Mouse (Mus musculus): ENCODE data around the gene D930007J09Rik. TPM values are rescaled to one million over a fixed set of nuclear protein-coding genes. Genes with fewer than 3 reads are reported as not detected.

D930007J09Rik gene
- polyA plus RNA-seq (2012; rRNA removed), result 1.5 and 3.1 TPM in 2 replicates
- not detected in 2 replicates for polyA plus RNA-seq (2014; fragmentation: Nextera tagmentation; extraction: Ambion mirVana)

- under 1% methylated on average over 58 of the region's 95 CpGs for WGBS
- peak; percentile 10 for DNase-seq (ENCODE audit: low spot score)
- H3K36me3 ChIP-seq (ENCODE audit: control insufficient read depth, insufficient read depth, low read length), result peaks cover 12% of the 10 kb centered on the region
- H3K27ac ChIP-seq (replicated peaks; ENCODE audit: low read depth, low read length), result peak within 1 kb of the TSS; percentile 75
- H3K4me2 ChIP-seq (replicated peaks; ENCODE audit: low read depth, low read length, severe bottlenecking), result peak within 1 kb of the TSS; percentile 79
- H3K9ac ChIP-seq (ENCODE audit: low read depth, low read length, severe bottlenecking), result peak within 1 kb of the TSS; percentile 83
- no peaks in the 10 kb centered on the region for H3K9me3 ChIP-seq (ENCODE audit: control insufficient read depth, low read length)
- peak; percentile 16; the same call in 1 of the 2 replicates for TF ChIP-seq POLR2A (IDR thresholded peaks at IDR 0.05; ENCODE audit: borderline replicate concordance, extremely low read depth, insufficient read depth, insufficient read length)
- peaks cover 21% of the 10 kb centered on the region for H3K4me1 ChIP-seq (ENCODE audit: control insufficient read depth, insufficient read depth, low read length)
- ATAC-seq (ENCODE audit: low FRiP score, low read depth), result peak; percentile 21
- no peaks in the 10 kb centered on the region for H3K27me3 ChIP-seq (ENCODE audit: control insufficient read depth, insufficient read depth, low read length)
- H3K4me3 ChIP-seq (replicated peaks; ENCODE audit: low read length), result peak within 1 kb of the TSS; percentile 89
These were observed at the start of gene D930007J09Rik for GRCm38 (mm10) chr13:32802259-32803081. TSS of gene D930007J09Rik (minus strand) at chr13:32802849.

DNA sequence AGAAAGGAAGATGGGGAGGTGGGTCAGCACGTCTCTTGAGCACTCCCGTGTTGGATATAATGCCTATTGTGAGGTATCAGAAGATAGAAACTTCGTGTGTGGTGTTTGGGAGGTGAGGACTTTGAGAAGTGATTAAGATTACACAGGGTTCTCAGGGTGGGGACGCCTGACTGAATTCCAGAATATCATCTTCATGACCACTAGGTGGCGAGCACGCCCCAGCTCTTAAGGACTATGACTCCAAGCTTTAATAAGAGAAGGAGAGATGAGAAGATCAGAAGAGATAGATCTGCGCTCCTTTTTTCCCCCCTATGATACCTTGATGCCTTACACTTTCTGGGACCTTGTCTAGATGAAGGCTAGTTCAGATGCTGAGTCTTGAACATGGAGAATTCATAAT, 49.3 kb upstream of the D930007J09Rik start:
- no peak overlapping the region for H3K9ac ChIP-seq (ENCODE audit: low read depth, low read length, severe bottlenecking)
- ATAC-seq (ENCODE audit: low FRiP score, low read depth) (no peak), DNase-seq (ENCODE audit: low spot score) (peak; percentile 72)
- no peaks in the 10 kb centered on the region for H3K9me3 ChIP-seq (ENCODE audit: control insufficient read depth, low read length)
- H3K4me3 ChIP-seq (replicated peaks; ENCODE audit: low read length), result no peak overlapping the region
- 15% methylated on average over 7 of the region's 7 CpGs for WGBS
- H3K27me3 ChIP-seq (ENCODE audit: control insufficient read depth, insufficient read depth, low read length), result no peaks in the 10 kb centered on the region
- H3K36me3 ChIP-seq (ENCODE audit: control insufficient read depth, insufficient read depth, low read length), result no peaks in the 10 kb centered on the region
- peaks cover 12% of the 10 kb centered on the region for H3K4me1 ChIP-seq (ENCODE audit: control insufficient read depth, insufficient read depth, low read length)
- no peak overlapping the region for H3K4me2 ChIP-seq (replicated peaks; ENCODE audit: low read depth, low read length, severe bottlenecking)
- no peak for TF ChIP-seq POLR2A (IDR thresholded peaks at IDR 0.05; ENCODE audit: borderline replicate concordance, extremely low read depth, insufficient read depth, insufficient read length)
- no peak overlapping the region for H3K27ac ChIP-seq (replicated peaks; ENCODE audit: low read depth, low read length)

- DNase-seq (ENCODE audit: low spot score), result peak; percentile 84
- Histone ChIP-seq H3K4me3 (replicated peaks; ENCODE audit: low read length) (no peak within 1 kb of the TSS), H3K27me3 (ENCODE audit: control insufficient read depth, insufficient read depth, low read length) (no peaks in the 10 kb centered on the region), H3K4me2 (replicated peaks; ENCODE audit: low read depth, low read length, severe bottlenecking) (peak within 1 kb of the TSS; percentile 22), H3K9ac (ENCODE audit: low read depth, low read length, severe bottlenecking) (no peak within 1 kb of the TSS), H3K36me3 (ENCODE audit: control insufficient read depth, insufficient read depth, low read length) (no peaks in the 10 kb centered on the region), H3K4me1 (ENCODE audit: control insufficient read depth, insufficient read depth, low read length) (peaks cover 12% of the 10 kb centered on the region), H3K9me3 (ENCODE audit: control insufficient read depth, low read length) (no peaks in the 10 kb centered on the region), H3K27ac (replicated peaks; ENCODE audit: low read depth, low read length) (no peak within 1 kb of the TSS)
- WGBS, result 55% methylated on average over 10 of the region's 10 CpGs
- peak; percentile 83 for ATAC-seq (ENCODE audit: low FRiP score, low read depth)
- no peak for TF ChIP-seq POLR2A (IDR thresholded peaks at IDR 0.05; ENCODE audit: borderline replicate concordance, extremely low read depth, insufficient read depth, insufficient read length)
These were observed 48.2 kb upstream of the D930007J09Rik start, which contains the start of gene Serpinb1a for GRCm38 (mm10) chr13:32850668-32851404. TSS of gene Serpinb1a (minus strand) at chr13:32851185.

DNA sequence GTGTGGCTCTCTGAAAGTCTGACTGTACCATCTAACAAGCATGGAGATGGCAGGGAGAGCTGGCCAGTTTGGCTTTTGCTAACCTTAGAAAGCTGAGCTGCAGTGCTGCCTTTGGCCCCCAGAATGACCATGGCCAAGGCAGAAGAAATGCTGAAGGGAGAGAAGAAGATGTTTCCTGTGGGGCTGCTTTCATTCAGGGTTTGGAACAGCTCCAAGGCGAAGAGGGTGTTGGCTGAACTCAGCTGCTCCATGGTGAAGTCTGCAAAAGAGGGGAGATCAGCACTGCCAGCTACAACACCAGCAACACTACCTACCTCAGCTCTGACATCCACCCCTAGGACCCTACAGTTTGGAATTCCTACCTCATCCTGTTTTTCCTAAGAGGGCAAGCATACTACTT, 47.5 kb upstream of the D930007J09Rik start:
- H3K4me3 ChIP-seq (replicated peaks; ENCODE audit: low read length), result no peak overlapping the region
- H3K9me3 ChIP-seq (ENCODE audit: control insufficient read depth, low read length), result no peaks in the 10 kb centered on the region
- WGBS, result 69% methylated on average over 1 of the region's 1 CpGs
- H3K4me2 ChIP-seq (replicated peaks; ENCODE audit: low read depth, low read length, severe bottlenecking), result no peak overlapping the region
- no peak overlapping the region for H3K27ac ChIP-seq (replicated peaks; ENCODE audit: low read depth, low read length)
- no peaks in the 10 kb centered on the region for H3K27me3 ChIP-seq (ENCODE audit: control insufficient read depth, insufficient read depth, low read length)
- TF ChIP-seq POLR2A (IDR thresholded peaks at IDR 0.05; ENCODE audit: borderline replicate concordance, extremely low read depth, insufficient read depth, insufficient read length), result no peak
- DNase-seq (ENCODE audit: low spot score), result no peak
- ATAC-seq (ENCODE audit: low FRiP score, low read depth), result no peak
- H3K4me1 ChIP-seq (ENCODE audit: control insufficient read depth, insufficient read depth, low read length), result peaks cover 12% of the 10 kb centered on the region
- no peak overlapping the region for H3K9ac ChIP-seq (ENCODE audit: low read depth, low read length, severe bottlenecking)
- H3K36me3 ChIP-seq (ENCODE audit: control insufficient read depth, insufficient read depth, low read length), result no peaks in the 10 kb centered on the region

DNA sequence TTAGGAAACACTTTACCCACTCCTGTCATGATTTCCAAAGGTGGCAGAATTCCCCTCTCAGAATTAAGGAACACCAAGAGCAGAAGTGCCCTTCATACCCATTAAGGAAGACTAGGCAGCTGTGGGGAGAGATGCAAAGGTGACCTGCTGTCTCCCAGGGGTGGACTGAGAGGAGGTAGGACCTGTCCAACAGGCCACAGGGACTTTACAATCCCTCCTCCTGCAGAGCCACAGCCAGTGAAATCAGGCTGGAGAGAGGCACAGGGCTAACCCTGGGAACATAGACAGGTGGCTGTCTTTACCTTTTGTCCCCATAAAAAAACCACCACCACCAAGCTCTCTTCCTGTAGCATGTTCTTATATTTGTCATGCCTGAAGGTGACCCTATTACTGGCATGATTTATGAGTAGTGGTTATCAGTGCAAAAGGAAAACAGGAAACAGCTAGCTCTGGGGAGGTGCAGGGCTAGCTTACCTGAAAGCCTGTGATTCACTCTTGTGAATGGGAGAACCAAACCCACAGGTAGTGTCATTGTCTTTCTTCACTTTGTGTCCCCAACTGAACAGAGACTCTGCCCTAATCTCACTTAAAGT, 47.0 kb upstream of the D930007J09Rik start:
- TF ChIP-seq POLR2A (IDR thresholded peaks at IDR 0.05; ENCODE audit: borderline replicate concordance, extremely low read depth, insufficient read depth, insufficient read length), result no peak
- no peak overlapping the region for H3K4me2 ChIP-seq (replicated peaks; ENCODE audit: low read depth, low read length, severe bottlenecking)
- no peak overlapping the region for H3K27ac ChIP-seq (replicated peaks; ENCODE audit: low read depth, low read length)
- ATAC-seq (ENCODE audit: low FRiP score, low read depth) (no peak), DNase-seq (ENCODE audit: low spot score) (no peak)
- H3K36me3 ChIP-seq (ENCODE audit: control insufficient read depth, insufficient read depth, low read length), result no peaks in the 10 kb centered on the region
- no peak overlapping the region for H3K4me3 ChIP-seq (replicated peaks; ENCODE audit: low read length)
- H3K27me3 ChIP-seq (ENCODE audit: control insufficient read depth, insufficient read depth, low read length), result no peaks in the 10 kb centered on the region
- peaks cover 12% of the 10 kb centered on the region for H3K4me1 ChIP-seq (ENCODE audit: control insufficient read depth, insufficient read depth, low read length)
- H3K9ac ChIP-seq (ENCODE audit: low read depth, low read length, severe bottlenecking), result no peak overlapping the region
- no peaks in the 10 kb centered on the region for H3K9me3 ChIP-seq (ENCODE audit: control insufficient read depth, low read length)
